In genomic region chr11:22781190-22781589, GRCm38 (mm10) we compare ENCODE assay signal across 17 mouse cellular contexts.
DNase-seq lines count a peak whose midpoint lies in the region; ATAC-seq and TF ChIP-seq lines count a peak whose summit lies in the region.
"Had no signal": no experiment of that assay in that cellular context is flagged by ENCODE, and none has a peak within 500 bp of the region (broad histone marks: within the 10 kb centered on the region; RNA-seq: fewer than 3 reads in every experiment).

No protein-coding gene starts in this region.

- no peak overlapping the region for H3K4me3 ChIP-seq in lung, postnatal 0 days (ENCODE audit: low read depth, low read length)
- H3K4me3 ChIP-seq in intestine, embryonic 16.5 days (ENCODE audit: low read length): no peak overlapping the region
- H3K4me3 ChIP-seq: erythroblast, embryonic 14.5 days; limb, embryonic 13.5 days; lung, embryonic 15.5 days; midbrain, embryonic 10.5 days; neural tube, embryonic 13.5 days had no signal

- H3K27ac ChIP-seq in lung, postnatal 0 days (ENCODE audit: low read length): 0 out of 2 replicates have a peak overlapping the region, but pooled peaks have one; percentile 43
- H3K27ac ChIP-seq in intestine, embryonic 16.5 days (ENCODE audit: low read length): peak overlapping the region; percentile 29; the same call in 1 of the 2 replicates
- H3K27ac ChIP-seq: limb, embryonic 13.5 days; midbrain, embryonic 10.5 days; neural tube, embryonic 13.5 days had no signal

- no peak overlapping the region for H3K9ac ChIP-seq in lung, postnatal 0 days (replicated peaks; ENCODE audit: low read depth)
- H3K9ac ChIP-seq in intestine, embryonic 16.5 days (ENCODE audit: low read depth, low read length): no peak overlapping the region
- H3K9ac ChIP-seq: forebrain, postnatal 0 days; limb, embryonic 13.5 days; lung, embryonic 15.5 days; neural tube, embryonic 13.5 days had no signal

- H3K4me2 ChIP-seq in lung, postnatal 0 days (replicated peaks; ENCODE audit: low read depth, low read length): no peak overlapping the region
- no peak overlapping the region for H3K4me2 ChIP-seq in intestine, embryonic 16.5 days (ENCODE audit: low read depth, low read length)
- H3K4me2 ChIP-seq: limb, embryonic 13.5 days; lung, embryonic 15.5 days; neural tube, embryonic 13.5 days had no signal

- H3K4me1 ChIP-seq in lung, postnatal 0 days (ENCODE audit: insufficient read depth, low read depth, low read length): 0 out of 2 replicates have a peak, but pooled peaks cover 4% of the 10 kb centered on the region
- H3K4me1 ChIP-seq in intestine, embryonic 16.5 days (ENCODE audit: control insufficient read depth, insufficient read depth, low read length): peaks cover 10% of the 10 kb centered on the region; the same call in 1 of the 2 replicates
- H3K4me1 ChIP-seq: midbrain, embryonic 10.5 days; neural tube, embryonic 13.5 days had no signal

- ATAC-seq in lung, postnatal 0 days: no peak
- ATAC-seq in intestine, embryonic 16.5 days: peak; percentile 36
- ATAC-seq: forebrain, postnatal 0 days had no signal

- no peaks in the 10 kb centered on the region for H3K9me3 ChIP-seq in lung, postnatal 0 days (ENCODE audit: low read length)
- H3K9me3 ChIP-seq in intestine, embryonic 16.5 days (ENCODE audit: control insufficient read depth, low read length): no peaks in the 10 kb centered on the region
- H3K9me3 ChIP-seq: limb, embryonic 13.5 days; lung, embryonic 15.5 days; midbrain, embryonic 10.5 days; neural tube, embryonic 13.5 days had no signal

- H3K36me3 ChIP-seq in lung, postnatal 0 days (ENCODE audit: insufficient read depth, low read length): no peaks in the 10 kb centered on the region
- no peaks in the 10 kb centered on the region for H3K36me3 ChIP-seq in intestine, embryonic 16.5 days (ENCODE audit: control insufficient read depth, insufficient read depth, low read length)
- H3K36me3 ChIP-seq: limb, embryonic 13.5 days; lung, embryonic 15.5 days; midbrain, embryonic 10.5 days; neural tube, embryonic 13.5 days had no signal

- TF ChIP-seq CTCF in lung, postnatal 0 days (IDR thresholded peaks at IDR 0.05): no peak

- no peak for TF ChIP-seq EP300 in lung, postnatal 0 days (IDR thresholded peaks at IDR 0.05)

- H3K27me3 ChIP-seq in lung, postnatal 0 days (replicated peaks; ENCODE audit: insufficient read depth, low read length): no peaks in the 10 kb centered on the region
- H3K27me3 ChIP-seq in intestine, embryonic 16.5 days (replicated peaks; ENCODE audit: control insufficient read depth, insufficient read depth, low read length): no peaks in the 10 kb centered on the region
- H3K27me3 ChIP-seq: limb, embryonic 13.5 days; lung, embryonic 15.5 days; neural tube, embryonic 13.5 days had no signal

- DNase-seq in lung, postnatal 0 days (ENCODE audit: low spot score): no peak
- no peak for DNase-seq in lung, postnatal 14 days
- DNase-seq in NIH3T3 (ENCODE audit: low read depth): peak; percentile 54
- peak; percentile 33 for DNase-seq in yolk sac, embryonic 10.5 days (ENCODE audit: low spot score)
- no peak for DNase-seq in cerebellum, adult 11-12 months
- DNase-seq in ovary, postnatal 10 days (ENCODE audit: low spot score): no peak
- DNase-seq: adrenal gland, postnatal 10 days; cerebellum, adult 8-10 months; forebrain, postnatal 0 days; kidney, postnatal 25 days; right cerebral cortex, postnatal 25 days had no signal

Comparison
In these comparisons a context has a peak if more than half of its experiments do, and no peak if none do; other contexts are left out.
1. DNase-seq: peak in NIH3T3 (single experiment) and yolk sac, embryonic 10.5 days (single experiment); none in lung, postnatal 0 days (single experiment), lung, postnatal 14 days (single experiment), cerebellum, adult 11-12 months (single experiment) and ovary, postnatal 10 days (single experiment).